Mouse (Mus musculus) megakaryocyte, adult 5-6 weeks (primary cell): ENCODE measurements around the gene Spatc1l. TPM values are rescaled to one million over a fixed set of nuclear protein-coding genes. Genes with fewer than 3 reads are reported as not detected.

Experiments used
- ATAC-seq: 2 replicates; pipeline ENCODE4 v1.8.0; 2016; ENCODE audit warnings: mild to moderate bottlenecking, inconsistent platforms; ENCODE audit not compliant: poor library complexity, severe bottlenecking
- total RNA-seq, 2 experiments: library from RNA; stranded (forward) in 1 of 2; stranded (reverse) in 1 of 2; fragments of 153-499, 151-499 nt in 1 of 2; fragments of 221-1000, 200-1000 nt in 1 of 2; gene quantifications; 2 replicates each; pipeline versions ENCODE4 v1.2.3 to v1.2.4; 2015 to 2017

Spatc1l gene
- total RNA-seq, 2 experiments from 2014 or later = not detected

DNA sequence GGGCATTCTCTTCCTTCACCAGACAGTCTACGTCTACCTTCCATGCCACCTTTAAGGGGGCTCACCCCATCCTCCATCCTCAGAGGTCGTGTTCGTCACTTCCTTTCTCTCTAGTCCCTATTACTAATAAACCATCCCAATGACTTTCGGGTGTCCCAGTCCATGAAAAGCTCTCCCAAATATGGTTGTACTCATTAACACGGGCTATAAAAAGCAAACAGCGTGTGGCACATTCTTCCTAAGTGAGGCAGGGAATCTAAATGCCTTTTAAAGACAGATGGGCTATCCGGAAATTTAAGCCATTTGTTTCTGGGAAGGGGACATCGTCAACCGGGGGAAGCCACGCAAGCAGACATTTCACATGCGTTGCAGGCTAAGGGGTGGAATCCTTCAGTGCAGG, 28.1 kb downstream of the Spatc1l start:
- no peak for ATAC-seq

GRCm38 (mm10) chr10:76596338-76596737, 34.3 kb downstream of the Spatc1l start:
- no peak for ATAC-seq

GRCm38 (mm10) chr10:76602690-76603089, 40.6 kb downstream of the Spatc1l start:
- ATAC-seq = no peak

GRCm38 (mm10) chr10:76612473-76612872, 50.4 kb downstream of the Spatc1l start:
- ATAC-seq = no peak

Other genes starting within 250 kb of the Spatc1l start
- 3.6 and 4.3 TPM in 2 replicates for gene Dip2a, start 217.0 kb upstream of the Spatc1l start, total RNA-seq (2015)
- gene Dip2a, start 217.0 kb upstream of the Spatc1l start, total RNA-seq (2017) = 5.1 and 5.3 TPM in 2 replicates
- gene AC141477.1, start 121.8 kb upstream of the Spatc1l start, total RNA-seq (2015) = not detected in 2 replicates
- 10.4 TPM in 1 of 2 replicates, not detected in the other for gene AC141477.1, start 121.8 kb upstream of the Spatc1l start, total RNA-seq (2017)
- 24.2 and 27.3 TPM in 2 replicates for gene Pcnt, start 119.5 kb upstream of the Spatc1l start, total RNA-seq (2015)
- gene Pcnt, start 119.5 kb upstream of the Spatc1l start, total RNA-seq (2017) = 44.1 and 53.4 TPM in 2 replicates
- not detected in 2 replicates for gene 2610028H24Rik, start 113.2 kb upstream of the Spatc1l start, total RNA-seq (2015)
- gene 2610028H24Rik, start 113.2 kb upstream of the Spatc1l start, total RNA-seq (2017) = not detected in 2 replicates
- 41.9 and 51.0 TPM in 2 replicates for gene Mcm3ap, start 93.3 kb upstream of the Spatc1l start, total RNA-seq (2015)
- 51.5 and 56.8 TPM in 2 replicates for gene Mcm3ap, start 93.3 kb upstream of the Spatc1l start, total RNA-seq (2017)
- 0.96 and 1.6 TPM in 2 replicates for gene Ybey, start 93.2 kb upstream of the Spatc1l start, total RNA-seq (2015)
- gene Ybey, start 93.2 kb upstream of the Spatc1l start, total RNA-seq (2017) = 3.6 and 4.2 TPM in 2 replicates
- 0.98 and 2.1 TPM in 2 replicates for gene Lss, start 30.7 kb upstream of the Spatc1l start, total RNA-seq (2015)
- 1.7 and 2.5 TPM in 2 replicates for gene Lss, start 30.7 kb upstream of the Spatc1l start, total RNA-seq (2017)
- gene Ftcd, start 13.4 kb downstream of the Spatc1l start, total RNA-seq (2015) = not detected in 2 replicates
- gene Ftcd, start 13.4 kb downstream of the Spatc1l start, total RNA-seq (2017) = not detected in 2 replicates
- 0.13 TPM in 1 of 2 replicates, not detected in the other for gene Col6a2, start 61.4 kb downstream of the Spatc1l start, total RNA-seq (2015)
- not detected in 2 replicates for gene Col6a2, start 61.4 kb downstream of the Spatc1l start, total RNA-seq (2017)
- gene Col6a1, start 163.9 kb downstream of the Spatc1l start, total RNA-seq (2015) = 0.09 and 0.41 TPM in 2 replicates
- gene Col6a1, start 163.9 kb downstream of the Spatc1l start, total RNA-seq (2017) = 0.40 and 0.41 TPM in 2 replicates